Mouse (Mus musculus): ENCODE data around the gene Olfr1348. TPM values are rescaled to one million over a fixed set of nuclear protein-coding genes. Genes with fewer than 3 reads are reported as not detected.

Olfr1348 gene
- not detected in 2 replicates for polyA plus RNA-seq (2012; rRNA removed; ENCODE audit: low replicate concordance)

GRCm38 (mm10) chr7:6508648-6509047 is at the start of gene Olfr1348:
Olfr1348 (minus strand) TSS chr7:6508748.

GRCm38 (mm10) chr7:6522850-6523249 is 14.3 kb upstream of the Olfr1348 start, which contains the start of gene Olfr1349:
Olfr1349 (minus strand) TSS chr7:6522950.

GRCm38 (mm10) chr7:6499655-6500054 is 8.9 kb downstream of the Olfr1348 start, which contains the start of gene Olfr1347:
Olfr1347 (minus strand) TSS chr7:6499755.

GRCm38 (mm10) chr7:6486841-6487240 is 21.7 kb downstream of the Olfr1348 start, which contains the start of gene Olfr5:
Olfr5 (minus strand) TSS chr7:6486941.

GRCm38 (mm10) chr7:6466951-6467350 is 41.6 kb downstream of the Olfr1348 start, which contains the start of gene Olfr1346:
Olfr1346 (plus strand) TSS chr7:6467101.

GRCm38 (mm10) chr7:6455868-6456267 is 52.7 kb downstream of the Olfr1348 start, which contains the start of gene Olfr1336:
Olfr1336 (plus strand) TSS chr7:6456168.

Other genes starting within 250 kb of the Olfr1348 start
- gene Zfp667, start 222.2 kb downstream of the Olfr1348 start, polyA plus RNA-seq (2012; rRNA removed; ENCODE audit: low replicate concordance), result 0.70 and 1.7 TPM in 2 replicates
- 0.47 and 0.98 TPM in 2 replicates for gene Zfp583, start 177.5 kb downstream of the Olfr1348 start, polyA plus RNA-seq (2012; rRNA removed; ENCODE audit: low replicate concordance)
- 0.10 TPM in 1 of 2 replicates, not detected in the other for gene Gm3854, start 165.0 kb downstream of the Olfr1348 start, polyA plus RNA-seq (2012; rRNA removed; ENCODE audit: low replicate concordance)
- gene Zfp78, start 145.5 kb downstream of the Olfr1348 start, polyA plus RNA-seq (2012; rRNA removed; ENCODE audit: low replicate concordance), result 0.35 and 1.9 TPM in 2 replicates
- gene Zfp28, start 125.5 kb downstream of the Olfr1348 start, polyA plus RNA-seq (2012; rRNA removed; ENCODE audit: low replicate concordance), result 2.7 and 4.7 TPM in 2 replicates
- gene Smim17, start 110.0 kb downstream of the Olfr1348 start, polyA plus RNA-seq (2012; rRNA removed; ENCODE audit: low replicate concordance), result not detected in 2 replicates
- 0.03 TPM in 1 of 2 replicates, not detected in the other for gene Gm20715, start 98.5 kb downstream of the Olfr1348 start, polyA plus RNA-seq (2012; rRNA removed; ENCODE audit: low replicate concordance)
- gene Olfr1344, start 70.1 kb downstream of the Olfr1348 start, polyA plus RNA-seq (2012; rRNA removed; ENCODE audit: low replicate concordance), result 0.67 TPM in 1 of 2 replicates, not detected in the other
- gene Olfr1336, start 52.6 kb downstream of the Olfr1348 start, polyA plus RNA-seq (2012; rRNA removed; ENCODE audit: low replicate concordance), result not detected in 2 replicates
- gene Olfr1346, start 41.6 kb downstream of the Olfr1348 start, polyA plus RNA-seq (2012; rRNA removed; ENCODE audit: low replicate concordance), result not detected in 2 replicates
- not detected in 2 replicates for gene Olfr5, start 21.8 kb downstream of the Olfr1348 start, polyA plus RNA-seq (2012; rRNA removed; ENCODE audit: low replicate concordance)
- not detected in 2 replicates for gene Olfr1347, start 9.0 kb downstream of the Olfr1348 start, polyA plus RNA-seq (2012; rRNA removed; ENCODE audit: low replicate concordance)
- not detected in 2 replicates for gene Olfr1349, start 14.2 kb upstream of the Olfr1348 start, polyA plus RNA-seq (2012; rRNA removed; ENCODE audit: low replicate concordance)
- gene Olfr1350, start 56.1 kb upstream of the Olfr1348 start, polyA plus RNA-seq (2012; rRNA removed; ENCODE audit: low replicate concordance), result not detected in 2 replicates
- 1.8 and 5.4 TPM in 2 replicates for gene Zim1, start 187.7 kb upstream of the Olfr1348 start, polyA plus RNA-seq (2012; rRNA removed; ENCODE audit: low replicate concordance)
- 7.1 and 18.8 TPM in 2 replicates for gene Peg3, start 221.7 kb upstream of the Olfr1348 start, polyA plus RNA-seq (2012; rRNA removed; ENCODE audit: low replicate concordance)
- 0.13 and 0.23 TPM in 2 replicates for gene Usp29, start 221.8 kb upstream of the Olfr1348 start, polyA plus RNA-seq (2012; rRNA removed; ENCODE audit: low replicate concordance)